Mouse (Mus musculus): ENCODE data around the gene Fgf8.
A peak's percentile ranks its signal among the peaks of the same experiment; 100 is the strongest.

- TF ChIP-seq CTCF (IDR thresholded peaks at IDR 0.05; ENCODE audit: low read depth, low read length) (peak; percentile 11; the same call in 1 of the 2 replicates), POLR2A (IDR thresholded peaks at IDR 0.05; ENCODE audit: extremely low read depth, insufficient read depth, low read length) (no peak)
These were observed 20.5 kb downstream of the Fgf8 start for GRCm38 (mm10) chr19:45722188-45722587.

Data from liver, adult 2 months (tissue).